Mouse (Mus musculus) lung, embryonic 15.5 days (tissue): Measurements from ENCODE around the gene Arhgap15. TPM values are rescaled to one million over a fixed set of nuclear protein-coding genes. Genes with fewer than 3 reads are reported as not detected.

Experiments used
- ATAC-seq: fragments of 200-750 bp; cut with Nextera tagmentation; 2 replicates; pipeline ENCODE4 v1.8.0; 2017; ENCODE audit warnings: moderate number of reproducible peaks, borderline replicate concordance; ENCODE audit not compliant: low FRiP score, low TSS enrichment; ENCODE audit errors: extremely low read depth
- H3K27ac ChIP-seq: fragments of 300-500 bp; sonication (generic); 2 replicates; pipeline ENCODE4 v1.5.1; 2015; ENCODE audit warnings: moderate library complexity, mild to moderate bottlenecking, inconsistent platforms
- H3K27me3 ChIP-seq: fragments of 300-500 bp; sonication (generic); 2 replicates; pipeline ENCODE4 v1.6.1; 2015; ENCODE audit warnings: inconsistent platforms
- H3K36me3 ChIP-seq: fragments of 300-500 bp; sonication (generic); 2 replicates; pipeline ENCODE4 v1.6.1; 2015; ENCODE audit warnings: inconsistent platforms
- H3K4me1 ChIP-seq: fragments of 300-500 bp; sonication (generic); 2 replicates; pipeline ENCODE4 v1.6.1; 2015; ENCODE audit warnings: inconsistent platforms
- H3K4me2 ChIP-seq: fragments of 300-500 bp; sonication (generic); 2 replicates; pipeline ENCODE4 v1.6.1; 2015; ENCODE audit warnings: inconsistent platforms, mild to moderate bottlenecking, moderate library complexity
- H3K4me3 ChIP-seq: fragments of 300-500 bp; sonication (generic); 2 replicates; pipeline ENCODE4 v1.5.1; 2015; ENCODE audit warnings: mild to moderate bottlenecking, inconsistent platforms
- H3K9ac ChIP-seq: fragments of 300-500 bp; sonication (generic); 2 replicates; pipeline ENCODE4 v1.6.1; 2015; ENCODE audit warnings: inconsistent platforms
- H3K9me3 ChIP-seq: fragments of 300-500 bp; sonication (generic); 2 replicates; pipeline ENCODE4 v1.6.1; 2016; ENCODE audit warnings: inconsistent platforms
- WGBS: fragments of 180-500 bp; shearing (Covaris S2); methylation state at CpG from one replicate; pipeline ENCODE4 v1.1.7; 2015; 5-methylcytosine and 5-hydroxymethylcytosine counted together
- polyA plus RNA-seq: library from polyadenylated mRNA; unstranded; fragments of >200 nt; fragmentation: Nextera tagmentation; extraction: Ambion mirVana; gene quantifications from 2 replicates; pipeline ENCODE4 v1.2.1, GENCODE M21; 2015

Gene Arhgap15
- polyA plus RNA-seq, 1 experiment from 2014 or later = 2.4 TPM

DNA sequence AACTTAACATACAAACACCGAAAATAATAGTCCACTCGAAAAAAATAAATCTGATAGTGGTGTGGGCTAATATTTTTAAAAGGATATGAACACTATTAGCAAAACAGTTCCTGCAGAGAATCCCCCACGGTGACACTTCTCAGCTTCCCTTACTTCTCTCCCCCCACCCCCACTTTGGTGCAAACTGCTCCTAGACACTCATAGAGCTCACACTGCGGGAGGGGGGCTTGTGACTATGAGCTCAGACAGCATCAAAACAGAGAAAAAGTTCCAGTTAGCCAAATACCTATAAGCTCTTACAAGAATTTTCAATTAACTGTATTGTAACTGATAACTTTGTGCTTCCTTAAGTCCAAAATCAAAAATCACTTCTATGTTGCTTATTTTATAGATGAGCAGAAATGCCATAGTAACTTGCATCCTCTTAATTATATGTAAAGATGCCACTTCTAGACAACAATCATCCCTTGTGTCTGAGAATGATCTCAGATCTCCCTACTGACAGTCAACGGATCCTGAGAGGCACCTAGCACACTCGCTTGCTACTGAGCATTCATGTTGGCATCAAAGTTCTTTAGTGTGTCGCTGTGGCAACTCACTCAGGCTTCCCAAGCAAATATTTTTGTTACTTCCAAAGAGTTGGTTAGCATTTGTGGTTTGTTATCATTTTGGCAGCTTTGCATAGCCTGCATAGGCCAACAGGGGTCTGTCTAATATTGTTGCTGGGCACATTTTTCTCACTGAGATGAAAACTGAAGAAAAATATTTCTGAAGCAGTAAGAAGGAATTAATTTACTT lies 493.2 kb downstream of the Arhgap15 start:
- H3K27me3 ChIP-seq = no peaks in the 10 kb centered on the region
- H3K9ac ChIP-seq = no peak overlapping the region
- H3K27ac ChIP-seq = no peak overlapping the region
- no peaks in the 10 kb centered on the region for H3K36me3 ChIP-seq
- ATAC-seq = no peak
- H3K4me3 ChIP-seq = no peak overlapping the region
- no peak overlapping the region for H3K4me2 ChIP-seq
- H3K4me1 ChIP-seq = no peaks in the 10 kb centered on the region
- 67% methylated on average over 7 of the region's 7 CpGs for WGBS
- no peaks in the 10 kb centered on the region for H3K9me3 ChIP-seq

DNA sequence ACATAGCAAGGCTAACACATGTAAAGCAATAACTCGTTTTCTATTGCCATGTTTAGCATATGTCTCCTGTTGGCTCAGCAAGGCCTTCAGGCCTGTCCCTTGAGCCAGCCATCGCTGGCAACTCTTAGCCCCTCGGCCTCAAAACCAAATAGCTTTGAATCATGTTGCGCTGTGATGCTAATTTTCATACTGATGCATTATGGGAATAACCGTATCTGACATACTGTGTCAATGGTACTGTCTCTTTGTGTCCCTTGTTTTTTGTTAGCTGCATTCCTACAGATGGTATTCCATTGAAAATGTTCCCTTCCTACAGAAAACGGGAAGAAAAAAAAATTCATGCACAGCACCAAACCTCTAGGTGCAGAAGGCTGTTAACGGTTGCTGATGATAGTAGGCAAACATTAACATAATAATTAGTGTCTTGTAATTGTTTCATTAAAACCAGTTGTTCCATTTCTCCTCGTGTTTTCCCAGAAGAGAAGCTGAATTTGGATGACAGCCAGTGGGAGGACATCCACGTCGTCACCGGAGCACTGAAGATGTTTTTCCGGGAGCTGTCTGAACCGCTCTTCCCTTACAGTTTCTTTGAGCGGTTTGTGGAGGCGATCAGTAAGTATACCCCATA lies 494.1 kb downstream of the Arhgap15 start:
- H3K27ac ChIP-seq = no peak overlapping the region
- no peak overlapping the region for H3K4me2 ChIP-seq
- ATAC-seq = no peak
- 63% methylated on average over 15 of the region's 15 CpGs for WGBS
- H3K9ac ChIP-seq = no peak overlapping the region
- no peaks in the 10 kb centered on the region for H3K36me3 ChIP-seq
- no peaks in the 10 kb centered on the region for H3K4me1 ChIP-seq
- no peak overlapping the region for H3K4me3 ChIP-seq
- H3K9me3 ChIP-seq = no peaks in the 10 kb centered on the region
- H3K27me3 ChIP-seq = no peaks in the 10 kb centered on the region

DNA sequence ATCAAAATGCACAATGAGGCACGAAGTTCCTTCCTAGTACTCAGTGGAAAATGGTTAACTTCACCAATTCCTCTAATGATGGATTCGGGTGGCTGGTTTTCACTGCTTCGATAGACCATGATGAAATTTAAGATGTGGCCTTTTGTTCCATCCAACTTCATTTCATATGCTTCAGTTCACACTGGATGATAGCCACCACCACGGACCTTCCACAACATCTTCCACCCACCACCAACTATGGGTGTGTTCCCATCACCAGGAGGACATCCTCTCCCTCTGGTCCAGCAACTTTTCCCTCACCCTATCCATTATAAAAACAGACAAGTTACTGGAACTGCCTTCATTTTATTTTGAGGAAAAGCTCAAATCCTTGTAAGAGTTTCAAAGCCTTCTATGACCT lies 506.7 kb downstream of the Arhgap15 start:
- Histone ChIP-seq H3K9ac (no peak overlapping the region), H3K9me3 (no peaks in the 10 kb centered on the region), H3K4me1 (no peaks in the 10 kb centered on the region), H3K27ac (no peak overlapping the region), H3K36me3 (no peaks in the 10 kb centered on the region), H3K27me3 (no peaks in the 10 kb centered on the region), H3K4me3 (no peak overlapping the region), H3K4me2 (no peak overlapping the region)
- WGBS = 89% methylated on average over 4 of the region's 4 CpGs
- ATAC-seq = no peak

DNA sequence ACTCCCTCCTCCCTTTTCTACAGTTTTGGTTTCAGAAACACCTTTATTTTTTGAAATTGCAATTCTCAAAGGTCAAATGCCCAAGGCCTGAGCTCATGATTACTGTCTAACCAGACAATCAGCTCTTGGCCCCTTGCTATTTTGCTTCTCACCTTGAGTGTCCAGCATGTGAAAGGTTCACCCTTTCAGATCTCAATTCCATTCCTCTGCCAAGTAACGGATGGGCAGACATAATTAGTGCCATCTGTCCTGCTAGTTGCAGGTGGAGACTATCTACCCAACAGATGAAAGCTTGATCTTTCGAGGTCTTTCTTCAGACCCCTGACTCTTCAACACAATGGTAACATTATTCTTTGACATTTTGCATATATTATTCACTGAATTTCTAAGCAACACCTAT lies 509.3 kb downstream of the Arhgap15 start:
- Histone ChIP-seq H3K9ac (no peak overlapping the region), H3K36me3 (no peaks in the 10 kb centered on the region)

DNA sequence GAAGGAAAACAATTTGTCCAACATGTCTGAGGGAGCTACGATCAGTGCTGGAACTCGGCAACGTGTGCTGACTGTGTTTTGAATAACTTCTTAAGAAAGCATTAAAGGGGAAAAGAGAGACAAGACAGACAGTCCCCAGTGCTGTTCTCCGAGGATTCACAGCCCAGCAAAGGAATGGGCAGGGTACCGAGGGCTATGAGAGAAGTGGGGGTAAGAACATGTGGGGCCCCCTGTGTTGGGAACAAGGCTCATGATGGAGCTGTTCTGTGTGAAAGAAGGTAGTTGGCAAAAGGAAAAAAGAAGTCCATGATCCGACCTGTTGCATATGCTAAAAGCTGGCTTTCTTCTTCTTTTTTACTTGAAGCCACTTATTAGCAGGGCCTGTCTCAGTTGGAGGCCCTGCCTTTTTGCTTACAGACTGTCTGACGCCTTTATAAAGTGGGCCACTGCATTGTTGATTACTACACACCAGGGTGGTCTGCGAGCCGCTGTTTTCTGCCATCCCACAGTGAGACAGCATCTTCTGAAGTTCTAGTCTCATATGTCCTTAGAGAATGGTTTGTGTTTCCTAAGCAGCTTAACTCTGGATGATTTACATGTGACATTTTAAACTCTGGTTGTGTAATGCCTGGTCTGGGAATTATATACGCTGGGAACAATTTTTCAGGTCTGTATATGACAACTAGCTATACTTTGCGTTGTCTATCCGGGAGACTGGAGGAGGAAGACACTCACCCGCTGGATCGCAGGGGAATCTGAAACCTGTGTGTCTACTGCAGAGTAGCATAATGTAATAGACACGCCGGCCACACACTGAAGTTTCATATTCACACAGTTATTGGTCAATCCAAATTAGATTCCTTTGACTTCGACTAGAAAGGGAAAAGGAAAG lies 523.1 kb downstream of the Arhgap15 start:
- peak overlapping the region; percentile 65 for H3K27ac ChIP-seq
- H3K4me1 ChIP-seq = peaks cover 17% of the 10 kb centered on the region
- H3K36me3 ChIP-seq = no peaks in the 10 kb centered on the region
- no peak overlapping the region for H3K4me3 ChIP-seq
- no peak overlapping the region for H3K4me2 ChIP-seq
- ATAC-seq = peak; percentile 72; the same call in 1 of the 2 replicates
- H3K27me3 ChIP-seq = no peaks in the 10 kb centered on the region
- 38% methylated on average over 17 of the region's 17 CpGs for WGBS
- H3K9me3 ChIP-seq = no peaks in the 10 kb centered on the region
- no peak overlapping the region for H3K9ac ChIP-seq

More for the DNA sequence above, 509.3 kb downstream of the Arhgap15 start:
- no peaks in the 10 kb centered on the region for H3K4me1 ChIP-seq
- 86% methylated on average over 2 of the region's 2 CpGs for WGBS
- no peak overlapping the region for H3K4me3 ChIP-seq
- no peak overlapping the region for H3K27ac ChIP-seq
- no peaks in the 10 kb centered on the region for H3K9me3 ChIP-seq
- no peaks in the 10 kb centered on the region for H3K27me3 ChIP-seq
- H3K4me2 ChIP-seq = no peak overlapping the region
- no peak for ATAC-seq

DNA sequence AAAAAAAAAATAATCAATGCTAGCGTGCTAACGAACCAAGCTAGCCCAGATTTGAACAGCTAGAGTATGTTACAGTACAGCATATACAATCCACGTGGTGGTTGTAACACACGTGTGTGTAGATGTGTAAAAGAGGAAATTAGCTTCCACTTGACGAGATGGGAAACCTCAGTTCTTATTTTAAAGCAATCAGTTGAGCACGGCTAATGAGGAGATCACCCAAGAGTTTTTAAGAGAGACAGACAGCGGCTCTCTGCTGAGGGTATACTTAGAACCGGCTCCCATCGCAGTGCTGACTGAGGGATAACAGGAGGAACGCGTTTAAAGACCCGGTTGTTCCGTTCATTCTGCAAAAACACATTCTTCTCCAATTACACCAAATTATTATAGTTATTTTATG lies 524.0 kb downstream of the Arhgap15 start:
- ATAC-seq = peak; percentile 58; the same call in 1 of the 2 replicates

DNA sequence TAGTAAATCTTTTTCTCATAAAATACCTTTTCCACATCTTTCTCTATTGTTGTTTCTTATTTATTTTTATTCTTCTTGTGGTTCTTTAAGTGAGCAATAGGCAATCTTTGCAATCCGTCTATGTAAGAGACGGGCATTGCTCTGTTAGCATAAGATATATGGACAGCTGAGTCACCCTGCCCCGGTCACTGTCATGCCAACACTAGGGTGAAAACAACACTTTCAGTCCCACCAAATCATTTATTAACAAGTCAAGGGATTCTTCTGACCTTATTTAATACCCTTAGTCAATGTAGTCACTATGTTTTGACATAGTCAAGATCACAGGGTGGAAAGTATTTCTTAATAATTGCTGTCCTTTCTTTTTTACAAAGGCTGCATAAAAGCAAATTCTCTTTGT lies 525.8 kb downstream of the Arhgap15 start:
- ATAC-seq = no peak
- H3K4me1 ChIP-seq = peaks cover 17% of the 10 kb centered on the region
- no peak overlapping the region for H3K4me2 ChIP-seq
- H3K36me3 ChIP-seq = no peaks in the 10 kb centered on the region
- H3K9ac ChIP-seq = no peak overlapping the region
- H3K27ac ChIP-seq = no peak overlapping the region; the same call in 1 of the 2 replicates
- H3K4me3 ChIP-seq = no peak overlapping the region
- H3K27me3 ChIP-seq = no peaks in the 10 kb centered on the region
- WGBS = 84% methylated on average over 3 of the region's 3 CpGs
- H3K9me3 ChIP-seq = no peaks in the 10 kb centered on the region

More for the DNA sequence above, 524.0 kb downstream of the Arhgap15 start:
- 57% methylated on average over 13 of the region's 13 CpGs for WGBS
- Histone ChIP-seq H3K27ac (peak overlapping the region; percentile 45; the same call in 1 of the 2 replicates), H3K4me1 (peaks cover 17% of the 10 kb centered on the region), H3K9me3 (no peaks in the 10 kb centered on the region), H3K4me2 (no peak overlapping the region), H3K27me3 (no peaks in the 10 kb centered on the region), H3K4me3 (no peak overlapping the region), H3K36me3 (no peaks in the 10 kb centered on the region), H3K9ac (no peak overlapping the region)

DNA sequence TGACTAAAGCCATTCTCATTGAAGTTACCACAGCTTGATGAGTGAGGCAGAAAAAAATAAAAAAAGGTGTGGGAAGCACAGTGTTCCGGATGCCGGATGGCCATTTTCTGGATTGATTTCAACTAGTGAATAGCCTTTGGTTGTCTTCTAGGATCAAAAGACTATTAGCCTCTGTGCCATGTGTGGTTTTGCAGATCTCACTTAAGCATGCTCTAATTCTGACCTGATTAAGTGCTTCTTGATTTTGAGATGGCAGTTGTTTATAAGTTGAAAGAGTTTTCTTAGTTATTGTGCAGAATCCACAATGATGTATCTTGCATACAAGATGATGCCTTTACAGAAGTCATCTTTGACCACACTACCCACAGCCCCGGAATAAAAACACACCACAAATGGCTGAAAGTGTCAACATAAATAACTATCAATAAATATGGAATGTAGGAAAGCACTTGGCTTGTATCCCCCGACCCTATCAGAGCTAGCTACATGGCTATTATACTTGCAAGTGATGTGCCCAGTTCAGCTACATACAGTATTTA lies 537.6 kb downstream of the Arhgap15 start:
- Histone ChIP-seq H3K4me3 (no peak overlapping the region), H3K9ac (no peak overlapping the region), H3K36me3 (no peaks in the 10 kb centered on the region), H3K4me1 (no peaks in the 10 kb centered on the region), H3K4me2 (no peak overlapping the region), H3K27ac (no peak overlapping the region), H3K27me3 (no peaks in the 10 kb centered on the region), H3K9me3 (no peaks in the 10 kb centered on the region)
- ATAC-seq = peak; percentile 94; the same call in 1 of the 2 replicates
- 40% methylated on average over 4 of the region's 4 CpGs for WGBS

DNA sequence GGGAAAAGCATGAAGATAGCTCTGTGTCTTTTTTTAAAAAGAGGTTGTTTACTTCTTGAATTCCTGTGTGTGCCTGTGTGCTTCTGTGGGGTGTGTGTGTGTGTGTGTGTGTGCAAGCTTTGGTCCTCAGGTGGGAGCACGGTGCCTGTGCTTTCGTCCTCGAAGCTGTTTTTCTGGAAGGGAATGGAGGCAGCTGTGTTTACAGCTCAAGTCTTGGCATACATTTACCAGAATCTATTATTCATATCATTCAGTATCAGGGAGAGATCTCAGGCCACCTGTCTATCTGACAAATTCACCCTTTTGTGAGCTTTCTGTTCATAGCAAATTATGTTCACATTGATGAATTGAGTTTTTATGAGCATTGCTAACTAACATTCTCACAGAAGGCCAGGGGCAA lies 550.5 kb downstream of the Arhgap15 start:
- no peak for ATAC-seq
- H3K9ac ChIP-seq = no peak overlapping the region
- H3K4me2 ChIP-seq = no peak overlapping the region
- no peaks in the 10 kb centered on the region for H3K4me1 ChIP-seq
- no peak overlapping the region for H3K4me3 ChIP-seq
- H3K9me3 ChIP-seq = no peaks in the 10 kb centered on the region
- no peaks in the 10 kb centered on the region for H3K36me3 ChIP-seq
- H3K27ac ChIP-seq = no peak overlapping the region
- WGBS = 73% methylated on average over 3 of the region's 3 CpGs
- H3K27me3 ChIP-seq = no peaks in the 10 kb centered on the region

DNA sequence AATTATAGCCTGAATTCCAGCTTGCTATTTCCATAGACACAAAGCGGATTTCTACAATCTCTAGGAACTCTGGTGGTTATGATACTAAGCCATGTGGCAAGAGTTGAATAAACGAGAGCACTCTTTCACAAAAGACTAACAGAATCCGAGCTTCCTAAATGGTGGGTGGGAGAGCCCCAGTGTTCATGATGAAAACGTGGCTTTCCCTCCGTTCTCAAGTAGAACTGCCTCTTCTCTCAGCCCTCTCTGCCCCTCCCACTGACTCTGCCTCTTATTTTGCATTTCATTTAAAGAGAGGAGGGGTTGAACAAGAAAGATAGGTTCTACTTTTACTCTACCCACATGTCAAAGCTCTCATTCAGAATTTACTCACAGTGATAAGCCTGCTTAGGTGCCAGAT lies 551.3 kb downstream of the Arhgap15 start:
- Histone ChIP-seq H3K9me3 (no peaks in the 10 kb centered on the region), H3K4me1 (peaks cover 5% of the 10 kb centered on the region), H3K9ac (no peak overlapping the region), H3K4me2 (no peak overlapping the region), H3K27ac (no peak overlapping the region), H3K36me3 (no peaks in the 10 kb centered on the region), H3K27me3 (no peaks in the 10 kb centered on the region), H3K4me3 (no peak overlapping the region)
- WGBS = 33% methylated on average over 5 of the region's 5 CpGs
- ATAC-seq = no peak

DNA sequence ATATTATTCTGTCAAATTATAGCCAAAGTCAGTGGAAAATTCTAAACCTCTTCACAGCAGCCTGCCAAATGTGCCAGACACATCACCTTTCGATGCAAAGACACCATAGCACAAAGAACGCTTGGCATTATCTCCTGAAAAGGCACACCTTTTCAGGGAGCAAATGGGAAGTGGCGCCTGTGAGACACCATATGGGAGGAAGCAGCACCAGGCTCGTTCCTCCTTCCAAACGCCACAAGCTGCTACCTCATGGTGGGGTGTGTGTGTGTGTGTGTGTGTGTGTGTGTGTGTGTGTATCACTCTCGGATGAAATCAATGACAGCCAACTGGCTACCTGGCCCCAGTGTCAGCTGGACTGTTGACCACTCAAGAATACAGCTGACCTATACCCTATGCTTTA lies 551.8 kb downstream of the Arhgap15 start:
- 71% methylated on average over 6 of the region's 6 CpGs for WGBS
- Histone ChIP-seq H3K4me3 (no peak overlapping the region), H3K4me2 (no peak overlapping the region), H3K9ac (no peak overlapping the region), H3K27me3 (no peaks in the 10 kb centered on the region), H3K4me1 (peaks cover 9% of the 10 kb centered on the region), H3K9me3 (no peaks in the 10 kb centered on the region), H3K36me3 (no peaks in the 10 kb centered on the region), H3K27ac (no peak overlapping the region)
- ATAC-seq = no peak
